Mouse (Mus musculus): ENCODE results near the gene Glce. TPM values are rescaled to one million over a fixed set of nuclear protein-coding genes. Genes with fewer than 3 reads are reported as not detected.

Gene Glce
- polyA plus RNA-seq, 1 experiment = 3.3 TPM

DNA sequence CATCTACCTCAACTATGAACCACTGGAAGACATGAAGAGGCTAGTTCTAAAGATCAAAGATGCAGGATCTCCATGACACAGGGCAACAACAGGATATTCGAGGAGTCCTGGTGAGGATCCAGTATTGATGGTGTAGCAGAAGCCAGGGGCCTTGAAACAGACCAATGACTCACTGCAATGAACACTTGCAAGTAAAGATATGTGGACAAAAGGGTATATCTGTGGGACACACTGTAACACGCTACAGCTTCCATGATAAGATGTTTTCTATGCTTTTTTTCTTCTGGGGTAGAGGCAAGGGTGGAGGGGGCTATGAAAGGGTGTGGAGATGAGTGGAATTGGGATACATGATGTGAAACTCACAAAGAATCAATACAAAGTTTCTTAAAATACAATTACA is 36.9 kb downstream of the Glce start:
- Histone ChIP-seq H3K36me3 (ENCODE audit: control insufficient read depth, insufficient read depth, low read length) (no peaks in the 10 kb centered on the region), H3K4me1 (ENCODE audit: control insufficient read depth, insufficient read depth, low read length) (no peaks in the 10 kb centered on the region), H3K27me3 (replicated peaks; ENCODE audit: control insufficient read depth, insufficient read depth, low read length) (no peaks in the 10 kb centered on the region), H3K27ac (ENCODE audit: insufficient read depth, low read depth, low read length) (no peak overlapping the region), H3K4me3 (ENCODE audit: insufficient read depth, low read depth, low read length) (no peak overlapping the region)
- WGBS = 99% methylated on average over 2 of the region's 2 CpGs
- TF ChIP-seq CTCF (conservative IDR thresholded peaks at IDR 0.05; ENCODE audit: insufficient read depth, insufficient read length, low read depth, low read length) (no peak), POLR2A (IDR thresholded peaks at IDR 0.05; ENCODE audit: low read depth, low read length) (no peak)
- no peak for DNase-seq

DNA sequence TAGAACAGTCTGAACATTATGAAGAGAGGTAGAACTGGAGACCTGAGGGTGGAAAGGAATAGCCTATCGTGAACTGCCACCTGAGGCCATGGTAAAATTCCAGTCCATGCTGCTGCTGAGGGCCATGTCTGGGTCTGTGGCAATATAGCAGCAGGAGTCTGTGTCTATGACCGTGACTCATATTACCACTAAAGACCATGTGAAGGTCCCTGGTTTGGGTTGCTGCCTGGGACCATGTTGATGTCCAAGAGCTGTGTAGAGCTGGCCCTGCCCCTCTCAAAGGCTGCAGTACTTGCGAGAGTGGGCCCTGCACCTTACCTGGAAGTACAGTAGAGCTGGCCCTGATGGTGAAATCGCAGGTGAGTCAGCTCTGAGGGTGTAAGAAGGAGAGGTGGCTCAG is 37.6 kb downstream of the Glce start:
- Histone ChIP-seq H3K4me3 (ENCODE audit: insufficient read depth, low read depth, low read length) (no peak overlapping the region), H3K36me3 (ENCODE audit: control insufficient read depth, insufficient read depth, low read length) (no peaks in the 10 kb centered on the region), H3K27me3 (replicated peaks; ENCODE audit: control insufficient read depth, insufficient read depth, low read length) (no peaks in the 10 kb centered on the region), H3K4me1 (ENCODE audit: control insufficient read depth, insufficient read depth, low read length) (no peaks in the 10 kb centered on the region), H3K27ac (ENCODE audit: insufficient read depth, low read depth, low read length) (no peak overlapping the region)
- TF ChIP-seq CTCF (conservative IDR thresholded peaks at IDR 0.05; ENCODE audit: insufficient read depth, insufficient read length, low read depth, low read length) = no peak
- no peak for TF ChIP-seq POLR2A (IDR thresholded peaks at IDR 0.05; ENCODE audit: low read depth, low read length)
- over 99% methylated on average over 4 of the region's 4 CpGs for WGBS
- DNase-seq = no peak

DNA sequence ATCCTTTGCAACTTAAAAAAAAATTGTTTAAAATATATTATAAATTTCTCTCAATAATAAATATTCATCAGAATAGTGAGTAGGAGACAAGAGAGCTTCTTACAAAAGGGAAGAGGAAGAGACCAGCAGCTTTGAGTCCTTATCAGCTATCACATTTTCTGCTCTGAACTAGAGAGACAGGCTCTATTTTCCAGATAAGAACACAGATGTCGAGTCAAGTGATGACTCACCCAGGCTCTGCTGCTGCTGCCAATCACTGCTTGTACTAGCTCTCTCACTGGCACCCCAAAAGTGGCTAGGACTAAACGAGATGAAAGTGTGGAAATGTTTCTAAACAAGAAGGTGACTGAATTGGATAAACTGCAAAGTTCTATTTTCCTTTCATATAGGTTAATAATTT is 39.5 kb downstream of the Glce start:
- Histone ChIP-seq H3K4me3 (ENCODE audit: insufficient read depth, low read depth, low read length) (no peak overlapping the region), H3K4me1 (ENCODE audit: control insufficient read depth, insufficient read depth, low read length) (no peaks in the 10 kb centered on the region), H3K27me3 (replicated peaks; ENCODE audit: control insufficient read depth, insufficient read depth, low read length) (no peaks in the 10 kb centered on the region), H3K27ac (ENCODE audit: insufficient read depth, low read depth, low read length) (no peak overlapping the region), H3K36me3 (ENCODE audit: control insufficient read depth, insufficient read depth, low read length) (no peaks in the 10 kb centered on the region)
- no peak for TF ChIP-seq CTCF (conservative IDR thresholded peaks at IDR 0.05; ENCODE audit: insufficient read depth, insufficient read length, low read depth, low read length)
- TF ChIP-seq POLR2A (IDR thresholded peaks at IDR 0.05; ENCODE audit: low read depth, low read length) = no peak
- 64% methylated on average over 2 of the region's 2 CpGs for WGBS
- no peak for DNase-seq

DNA sequence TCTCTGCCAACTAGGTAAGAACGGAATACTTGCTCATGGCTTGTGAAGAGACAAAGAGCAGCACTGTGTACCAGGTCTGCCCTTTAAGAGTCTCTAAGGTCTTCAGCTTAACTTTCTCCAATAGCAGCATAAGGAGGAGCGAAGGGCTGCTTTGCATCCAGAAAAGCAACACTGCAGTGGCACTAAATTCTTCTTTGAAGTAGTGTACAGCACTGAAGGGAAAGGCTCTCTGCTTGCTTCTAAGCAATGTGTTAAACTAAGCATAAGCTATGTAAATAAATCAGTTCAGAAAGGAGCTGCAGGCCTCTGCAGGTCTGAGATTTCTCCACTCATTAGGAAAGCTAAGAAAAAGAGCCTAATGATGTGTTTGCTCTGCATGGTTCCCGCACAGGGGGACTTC is 40.9 kb downstream of the Glce start:
- Histone ChIP-seq H3K27ac (ENCODE audit: insufficient read depth, low read depth, low read length) (no peak overlapping the region), H3K36me3 (ENCODE audit: control insufficient read depth, insufficient read depth, low read length) (no peaks in the 10 kb centered on the region), H3K4me1 (ENCODE audit: control insufficient read depth, insufficient read depth, low read length) (no peaks in the 10 kb centered on the region), H3K4me3 (ENCODE audit: insufficient read depth, low read depth, low read length) (no peak overlapping the region), H3K27me3 (replicated peaks; ENCODE audit: control insufficient read depth, insufficient read depth, low read length) (no peaks in the 10 kb centered on the region)
- no peak for TF ChIP-seq POLR2A (IDR thresholded peaks at IDR 0.05; ENCODE audit: low read depth, low read length)
- TF ChIP-seq CTCF (conservative IDR thresholded peaks at IDR 0.05; ENCODE audit: insufficient read depth, insufficient read length, low read depth, low read length) = no peak
- no peak for DNase-seq
- 77% methylated on average over 3 of the region's 3 CpGs for WGBS

DNA sequence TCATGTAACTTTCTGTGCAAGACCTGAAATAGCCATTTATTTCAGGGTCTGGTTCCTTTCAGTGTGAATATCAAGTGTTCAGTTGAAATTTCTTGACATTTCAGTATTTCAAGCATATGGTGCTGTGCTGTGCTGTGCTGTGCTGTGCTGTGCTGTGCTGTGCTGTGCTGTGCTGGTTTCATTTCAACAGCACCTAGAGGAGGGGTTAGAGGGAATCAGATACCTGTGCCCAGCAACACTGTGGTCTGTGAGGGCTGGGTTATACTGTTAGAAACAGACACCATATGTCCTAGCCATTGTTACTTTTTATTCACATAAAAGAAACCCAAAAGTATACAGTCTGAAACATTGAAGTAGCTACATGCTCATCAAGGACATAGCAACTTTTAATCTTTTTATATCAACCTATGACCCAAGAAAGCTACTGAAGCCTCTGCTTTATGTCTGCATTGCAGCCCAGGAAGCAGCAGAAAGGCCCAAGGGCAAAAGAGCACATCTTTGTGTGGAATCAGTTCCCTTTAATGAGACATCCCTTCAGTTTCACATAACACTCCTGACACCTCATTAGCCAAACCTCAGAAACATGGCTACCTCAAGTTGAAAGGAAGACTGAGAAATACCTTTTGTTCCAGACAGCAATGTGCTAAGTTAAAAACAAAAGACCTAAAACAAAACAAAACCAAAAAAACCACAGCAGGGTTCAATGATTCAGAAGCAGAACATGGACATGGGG is 42.3 kb downstream of the Glce start:
- H3K4me3 ChIP-seq (ENCODE audit: insufficient read depth, low read depth, low read length) = no peak overlapping the region
- no peaks in the 10 kb centered on the region for H3K4me1 ChIP-seq (ENCODE audit: control insufficient read depth, insufficient read depth, low read length)
- DNase-seq = no peak
- no peaks in the 10 kb centered on the region for H3K36me3 ChIP-seq (ENCODE audit: control insufficient read depth, insufficient read depth, low read length)
- no peak overlapping the region for H3K27ac ChIP-seq (ENCODE audit: insufficient read depth, low read depth, low read length)
- no peaks in the 10 kb centered on the region for H3K27me3 ChIP-seq (replicated peaks; ENCODE audit: control insufficient read depth, insufficient read depth, low read length)
- no peak for TF ChIP-seq CTCF (conservative IDR thresholded peaks at IDR 0.05; ENCODE audit: insufficient read depth, insufficient read length, low read depth, low read length)
- no peak for TF ChIP-seq POLR2A (IDR thresholded peaks at IDR 0.05; ENCODE audit: low read depth, low read length)

DNA sequence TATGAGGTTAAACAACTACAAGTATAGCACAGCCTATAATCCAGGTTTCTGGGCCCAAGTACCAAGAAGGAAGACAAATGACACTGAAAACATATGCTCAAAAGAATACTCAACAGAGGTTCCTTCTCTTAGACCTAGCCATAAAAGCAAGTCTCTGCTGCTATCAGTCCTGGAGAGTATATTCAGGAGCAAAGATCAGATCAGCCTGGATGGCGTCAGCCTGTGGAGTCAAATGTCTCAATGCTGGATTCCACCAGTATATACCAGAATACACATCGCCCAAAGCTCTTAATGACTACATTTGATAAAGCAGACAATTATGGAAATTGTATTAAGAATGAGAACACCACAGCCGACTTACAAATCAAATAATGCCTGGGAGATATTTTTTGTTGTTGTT is 60.2 kb downstream of the Glce start:
- no peaks in the 10 kb centered on the region for H3K27me3 ChIP-seq (replicated peaks; ENCODE audit: control insufficient read depth, insufficient read depth, low read length)
- no peaks in the 10 kb centered on the region for H3K36me3 ChIP-seq (ENCODE audit: control insufficient read depth, insufficient read depth, low read length)
- WGBS = 94% methylated on average over 3 of the region's 3 CpGs
- TF ChIP-seq POLR2A (IDR thresholded peaks at IDR 0.05; ENCODE audit: low read depth, low read length) = no peak
- no peak for TF ChIP-seq CTCF (conservative IDR thresholded peaks at IDR 0.05; ENCODE audit: insufficient read depth, insufficient read length, low read depth, low read length)
- no peaks in the 10 kb centered on the region for H3K4me1 ChIP-seq (ENCODE audit: control insufficient read depth, insufficient read depth, low read length)
- no peak overlapping the region for H3K4me3 ChIP-seq (ENCODE audit: insufficient read depth, low read depth, low read length)
- no peak overlapping the region for H3K27ac ChIP-seq (ENCODE audit: insufficient read depth, low read depth, low read length)
- DNase-seq = no peak

DNA sequence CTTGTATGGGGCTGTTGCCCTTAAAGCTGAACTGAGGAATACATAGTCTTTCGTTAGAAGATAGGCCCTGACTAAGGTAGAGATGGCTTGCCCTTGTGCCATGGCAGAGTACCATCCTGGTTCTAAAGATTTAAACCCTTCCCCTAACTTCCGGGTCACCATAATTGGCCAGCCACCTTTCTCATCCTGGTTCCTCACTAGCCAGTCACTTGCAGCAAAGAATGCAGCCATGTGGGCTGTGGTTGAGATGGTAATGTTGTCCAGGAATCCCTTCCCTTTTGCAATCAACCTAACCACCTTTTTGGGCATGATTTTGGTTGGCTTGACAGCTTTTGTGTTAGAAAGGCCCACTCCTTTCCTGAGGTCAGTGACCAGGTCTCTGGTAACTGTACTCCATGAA is 62.0 kb downstream of the Glce start:
- H3K27me3 ChIP-seq (replicated peaks; ENCODE audit: control insufficient read depth, insufficient read depth, low read length) = no peaks in the 10 kb centered on the region
- H3K4me1 ChIP-seq (ENCODE audit: control insufficient read depth, insufficient read depth, low read length) = no peaks in the 10 kb centered on the region
- WGBS = 93% methylated on average over 2 of the region's 2 CpGs
- DNase-seq = no peak
- no peak overlapping the region for H3K27ac ChIP-seq (ENCODE audit: insufficient read depth, low read depth, low read length)
- H3K4me3 ChIP-seq (ENCODE audit: insufficient read depth, low read depth, low read length) = no peak overlapping the region
- TF ChIP-seq POLR2A (IDR thresholded peaks at IDR 0.05; ENCODE audit: low read depth, low read length) (no peak), CTCF (conservative IDR thresholded peaks at IDR 0.05; ENCODE audit: insufficient read depth, insufficient read length, low read depth, low read length) (no peak)
- no peaks in the 10 kb centered on the region for H3K36me3 ChIP-seq (ENCODE audit: control insufficient read depth, insufficient read depth, low read length)
